Mouse (Mus musculus): ENCODE data around the gene Nfatc3.

GRCm38 (mm10) chr8:106022483-106022882 is 36.2 kb upstream of the Nfatc3 start:
- peak; percentile 92 for TF ChIP-seq CTCF (IDR thresholded peaks at IDR 0.05; ENCODE audit: low read depth, low read length)
- no peak for TF ChIP-seq GATA1 (IDR thresholded peaks at IDR 0.05; ENCODE audit: borderline replicate concordance, low read length)
- TF ChIP-seq POLR2AphosphoS5 (IDR thresholded peaks at IDR 0.05; ENCODE audit: insufficient replicate concordance, low read depth, low read length) = no peak
- no peak for TF ChIP-seq TAL1 (conservative IDR thresholded peaks at IDR 0.05; ENCODE audit: low read depth, low read length)

Data from G1E (cell line).